Mouse (Mus musculus) heart, postnatal 0 days (tissue): ENCODE measurements around the gene Pimreg. TPM values are rescaled to one million over a fixed set of nuclear protein-coding genes. Genes with fewer than 3 reads are reported as not detected.

ENCODE experiments used
- ATAC-seq: fragments of 200-750 bp; cut with Nextera tagmentation; 2 replicates; pipeline ENCODE4 v1.8.0; 2017; ENCODE audit warnings: low read depth, moderate number of reproducible peaks, moderate library complexity; ENCODE audit not compliant: insufficient read depth
- DNase-seq: peaks from one replicate; pipeline ENCODE4 v3.0.0-alpha.2; 2016; ENCODE audit warnings: low spot score
- H3K27ac ChIP-seq: fragments of 300-500 bp; sonication (generic); 2 replicates; pipeline ENCODE4 v1.5.1; 2014; ENCODE audit warnings: low read depth, mild to moderate bottlenecking
- H3K27me3 ChIP-seq: fragments of 300-500 bp; sonication (generic); 2 replicates; pipeline ENCODE4 v1.6.1; 2014; ENCODE audit warnings: low read length, mixed read lengths; ENCODE audit not compliant: control insufficient read depth, insufficient read depth
- H3K36me3 ChIP-seq: fragments of 300-500 bp; sonication (generic); replicated peaks from 2 replicates; pipeline ENCODE4 v1.6.1; 2014; ENCODE audit warnings: low read length, mixed read lengths; ENCODE audit not compliant: control insufficient read depth, insufficient read depth
- H3K4me1 ChIP-seq: fragments of 300-500 bp; sonication (generic); 2 replicates; pipeline ENCODE4 v1.6.1; 2014; ENCODE audit warnings: antibody characterized with exemption; ENCODE audit not compliant: control insufficient read depth, insufficient read depth
- H3K4me2 ChIP-seq: fragments of 300-500 bp; sonication (generic); 2 replicates; pipeline ENCODE4 v1.6.1; 2014; ENCODE audit warnings: low read depth, mild to moderate bottlenecking, low read length, moderate library complexity
- H3K4me3 ChIP-seq: fragments of 300-500 bp; sonication (generic); 2 replicates; pipeline ENCODE4 v1.5.1; 2014; ENCODE audit warnings: low read depth, low read length
- H3K9ac ChIP-seq: fragments of 300-500 bp; sonication (generic); replicated peaks from 2 replicates; pipeline ENCODE4 v1.6.1; 2014; ENCODE audit warnings: low read depth, low read length, mixed read lengths
- H3K9me3 ChIP-seq: fragments of 300-500 bp; sonication (generic); replicated peaks from 2 replicates; pipeline ENCODE4 v1.6.1; 2016; ENCODE audit warnings: low read length; ENCODE audit not compliant: control insufficient read depth
- CTCF ChIP-seq: IDR thresholded peaks from 2 replicates; pipeline ENCODE4 v1.5.1; 2016; ENCODE audit warnings: antibody characterized with exemption, control low read depth, low read depth
- EP300 ChIP-seq: IDR thresholded peaks from 2 replicates; pipeline ENCODE4 v1.6.1; 2016; ENCODE audit warnings: antibody characterized with exemption, low read depth
- WGBS: fragments of 180-500 bp; shearing (Covaris S2); extraction: QIAGEN DNeasy Blood & Tissue Kit; methylation state at CpG from one replicate; pipeline ENCODE4 v1.1.7; 2014; 5-methylcytosine and 5-hydroxymethylcytosine counted together
- polyA plus RNA-seq: library from polyadenylated mRNA; unstranded; fragments of >200 nt; fragmentation: Nextera tagmentation; extraction: Ambion mirVana; gene quantifications from 2 replicates; pipeline ENCODE4 v1.2.1, GENCODE M21; 2015
- total RNA-seq: library from RNA; depleted of rRNA; stranded (reverse); fragments of >200 nt; gene quantifications from 2 replicates; pipeline ENCODE4 v1.2.3, GENCODE M21; 2014; ENCODE audit warnings: low replicate concordance

Pimreg gene
- total and polyA plus RNA-seq, 2 experiments from 2014 or later = 24.6 to 30.2 TPM

DNA sequence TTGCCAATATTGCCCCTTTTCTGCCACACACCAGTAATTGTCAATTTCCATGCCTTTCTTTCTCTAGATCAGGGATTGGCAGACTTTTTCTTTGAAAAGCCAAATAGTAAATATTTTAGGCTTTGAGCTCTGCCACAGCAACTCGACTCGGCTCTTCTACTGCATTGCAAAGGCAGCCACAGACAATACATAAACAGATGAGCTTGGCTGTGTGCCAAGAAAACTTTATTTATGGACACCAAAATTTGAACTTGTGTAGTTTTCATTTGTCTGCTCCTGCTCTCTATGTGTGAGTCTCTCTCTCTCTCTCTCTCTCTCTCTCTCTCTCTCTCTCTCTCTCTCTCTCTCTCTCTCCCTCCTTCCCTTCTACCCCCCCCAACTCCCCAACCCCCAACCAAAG lies 13.3 kb downstream of the Pimreg start:
- 17% methylated on average over 2 of the region's 2 CpGs for WGBS
- H3K4me1 ChIP-seq = peaks cover 6% of the 10 kb centered on the region; the same call in 1 of the 2 replicates
- no peak for TF ChIP-seq EP300
- no peak for TF ChIP-seq CTCF
- no peak overlapping the region for H3K27ac ChIP-seq
- no peaks in the 10 kb centered on the region for H3K27me3 ChIP-seq
- H3K9me3 ChIP-seq = no peaks in the 10 kb centered on the region
- no peak overlapping the region for H3K4me3 ChIP-seq
- no peak for ATAC-seq
- H3K9ac ChIP-seq = no peak overlapping the region
- H3K4me2 ChIP-seq = no peak overlapping the region
- DNase-seq = no peak
- no peaks in the 10 kb centered on the region for H3K36me3 ChIP-seq

DNA sequence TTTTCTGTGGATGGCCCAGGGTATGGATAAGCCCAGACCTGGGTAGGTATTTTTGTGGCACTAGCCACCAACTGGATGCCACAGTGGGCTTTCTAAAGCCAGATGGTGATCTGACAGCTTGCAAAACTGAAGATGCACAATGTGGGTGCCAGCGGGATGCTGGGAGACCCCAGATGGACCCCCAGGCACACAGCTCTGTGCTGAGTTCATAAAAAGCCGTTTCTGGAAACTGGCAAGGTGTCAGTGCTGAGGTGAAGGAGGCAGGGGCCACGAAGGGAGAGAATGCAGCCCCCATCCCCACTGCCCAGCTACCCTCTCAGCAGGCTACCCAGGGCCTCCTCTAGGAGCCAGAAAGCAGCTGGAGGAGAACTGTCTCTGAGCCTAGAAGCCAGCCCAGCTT lies 15.3 kb downstream of the Pimreg start:
- Histone ChIP-seq H3K27ac (no peak overlapping the region), H3K36me3 (no peaks in the 10 kb centered on the region), H3K27me3 (no peaks in the 10 kb centered on the region), H3K4me1 (no peaks in the 10 kb centered on the region), H3K9ac (no peak overlapping the region), H3K4me3 (no peak overlapping the region), H3K4me2 (no peak overlapping the region), H3K9me3 (no peaks in the 10 kb centered on the region)
- DNase-seq = no peak
- no peak for ATAC-seq
- no peak for TF ChIP-seq CTCF
- TF ChIP-seq EP300 = no peak
- WGBS = 71% methylated on average over 3 of the region's 3 CpGs

DNA sequence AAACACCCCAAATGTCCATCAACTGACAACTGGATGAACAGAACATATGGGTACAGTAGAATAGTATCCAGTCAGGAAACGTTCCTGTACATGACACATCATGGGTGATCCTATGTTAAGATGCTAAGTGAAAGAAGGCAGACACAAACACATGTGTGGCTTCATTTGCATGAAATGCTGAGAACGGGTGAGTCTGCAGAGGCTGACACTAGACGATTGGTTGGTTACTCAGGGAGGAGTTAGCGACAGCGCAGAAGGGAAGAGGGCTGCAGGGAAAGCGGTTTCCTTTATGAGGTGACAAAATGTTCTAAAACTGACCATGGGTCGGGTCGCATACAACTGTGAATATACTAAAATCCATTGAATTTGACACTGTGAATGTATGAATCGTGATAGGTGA lies 18.6 kb downstream of the Pimreg start:
- Histone ChIP-seq H3K4me1 (no peaks in the 10 kb centered on the region), H3K36me3 (no peaks in the 10 kb centered on the region), H3K4me3 (no peak overlapping the region), H3K9ac (no peak overlapping the region), H3K4me2 (no peak overlapping the region), H3K27me3 (no peaks in the 10 kb centered on the region), H3K27ac (no peak overlapping the region), H3K9me3 (0 out of 2 replicates have a peak, but pooled peaks cover 11% of the 10 kb centered on the region)
- DNase-seq (no peak), ATAC-seq (no peak)
- no peak for TF ChIP-seq CTCF
- TF ChIP-seq EP300 = no peak
- 75% methylated on average over 9 of the region's 9 CpGs for WGBS

DNA sequence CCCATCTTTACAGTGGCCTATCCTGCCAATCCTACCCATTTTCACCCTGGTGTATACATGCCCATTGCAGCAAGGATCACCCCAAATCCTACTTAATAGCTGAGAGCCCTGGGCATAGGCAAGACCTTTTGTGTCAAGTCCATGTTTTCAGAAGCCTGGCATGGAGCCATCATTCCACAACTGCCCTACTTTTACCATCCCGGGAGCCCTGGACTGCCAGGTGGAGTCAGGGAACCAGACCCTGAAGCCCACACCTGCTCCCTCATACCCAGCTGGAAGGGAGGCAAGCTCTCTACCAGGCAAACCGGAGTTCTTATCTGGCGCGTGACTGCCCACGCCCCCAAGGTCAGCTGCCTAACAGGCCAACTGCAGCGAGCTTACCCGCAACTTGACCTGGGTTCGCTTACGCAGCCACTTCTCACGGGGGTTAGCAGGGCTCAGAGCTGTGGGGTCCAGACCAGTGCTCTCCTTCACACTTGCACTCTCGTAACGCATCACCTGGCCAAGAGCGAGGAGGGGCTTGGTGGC lies 19.3 kb downstream of the Pimreg start:
- ATAC-seq (no peak), DNase-seq (no peak)
- no peak for TF ChIP-seq EP300
- TF ChIP-seq CTCF = no peak
- Histone ChIP-seq H3K4me2 (no peak overlapping the region), H3K9ac (no peak overlapping the region), H3K27ac (no peak overlapping the region), H3K27me3 (no peaks in the 10 kb centered on the region), H3K4me3 (no peak overlapping the region), H3K9me3 (0 out of 2 replicates have a peak, but pooled peaks cover 11% of the 10 kb centered on the region), H3K36me3 (no peaks in the 10 kb centered on the region), H3K4me1 (no peaks in the 10 kb centered on the region)
- 60% methylated on average over 13 of the region's 13 CpGs for WGBS

DNA sequence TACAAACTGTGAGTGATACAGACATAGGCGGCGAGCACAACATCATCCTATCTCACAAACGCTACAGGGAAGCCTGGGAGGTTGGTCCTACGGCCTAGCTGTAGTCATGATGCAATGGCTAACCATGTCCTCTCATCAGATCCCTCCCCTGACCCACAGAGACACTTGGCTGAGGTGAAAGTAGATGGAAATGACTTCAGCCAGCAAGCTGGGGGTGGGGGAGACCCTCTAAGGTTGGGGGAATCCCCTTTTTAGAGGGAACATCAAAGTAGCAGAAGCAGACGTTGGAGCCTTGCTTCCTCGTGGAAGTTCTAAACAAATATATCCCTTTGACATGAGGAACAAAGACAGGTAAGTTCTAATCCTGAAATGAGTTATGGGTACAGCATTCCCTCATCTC lies 22.6 kb downstream of the Pimreg start:
- Histone ChIP-seq H3K27ac (no peak overlapping the region), H3K9me3 (0 out of 2 replicates have a peak, but pooled peaks cover 11% of the 10 kb centered on the region), H3K4me1 (no peaks in the 10 kb centered on the region), H3K9ac (no peak overlapping the region), H3K4me3 (no peak overlapping the region), H3K4me2 (no peak overlapping the region), H3K36me3 (no peaks in the 10 kb centered on the region), H3K27me3 (no peaks in the 10 kb centered on the region)
- TF ChIP-seq CTCF (no peak), EP300 (no peak)
- no peak for ATAC-seq
- WGBS = 67% methylated on average over 6 of the region's 6 CpGs
- DNase-seq = no peak

DNA sequence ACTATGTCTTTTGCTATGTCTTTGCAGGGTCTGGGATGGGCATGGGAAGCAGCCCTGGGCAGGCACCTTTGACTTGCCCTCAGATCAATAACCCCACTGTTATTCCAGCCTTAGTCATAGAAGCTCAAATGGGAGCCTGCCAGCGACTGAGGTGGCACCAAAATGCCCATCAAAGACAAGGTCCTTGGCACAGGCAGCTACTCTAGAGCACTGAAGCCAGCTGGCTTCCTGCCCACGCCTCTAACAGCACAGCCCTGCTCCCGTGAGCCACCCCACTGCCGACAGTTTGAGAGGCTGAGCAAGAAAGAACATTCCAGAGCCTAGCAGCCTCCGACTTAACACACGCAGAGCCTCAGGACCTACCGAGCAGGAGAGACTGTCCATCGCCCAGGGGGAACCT lies 23.3 kb downstream of the Pimreg start:
- 49% methylated on average over 8 of the region's 8 CpGs for WGBS

More for the DNA sequence above, 23.3 kb downstream of the Pimreg start:
- H3K9me3 ChIP-seq = 0 out of 2 replicates have a peak, but pooled peaks cover 11% of the 10 kb centered on the region
- H3K4me3 ChIP-seq = no peak overlapping the region
- no peaks in the 10 kb centered on the region for H3K27me3 ChIP-seq
- H3K27ac ChIP-seq = peak overlapping the region; percentile 53; the same call in 1 of the 2 replicates
- TF ChIP-seq CTCF (no peak), EP300 (no peak)
- peak; percentile 78 for ATAC-seq
- no peak overlapping the region for H3K4me2 ChIP-seq
- H3K36me3 ChIP-seq = no peaks in the 10 kb centered on the region
- DNase-seq = peak; percentile 36
- no peak overlapping the region for H3K9ac ChIP-seq
- H3K4me1 ChIP-seq = no peaks in the 10 kb centered on the region
